Mouse (Mus musculus) frontal cortex, postnatal 14 days (tissue): ENCODE measurements around the gene Mrpl49.

ENCODE experiments used
- DNase-seq, 2 experiments: peaks; one replicate each; pipeline ENCODE4 v3.0.0; 2022; ENCODE audit warnings: low spot score in 2 of 2

Mrpl49 gene

DNA sequence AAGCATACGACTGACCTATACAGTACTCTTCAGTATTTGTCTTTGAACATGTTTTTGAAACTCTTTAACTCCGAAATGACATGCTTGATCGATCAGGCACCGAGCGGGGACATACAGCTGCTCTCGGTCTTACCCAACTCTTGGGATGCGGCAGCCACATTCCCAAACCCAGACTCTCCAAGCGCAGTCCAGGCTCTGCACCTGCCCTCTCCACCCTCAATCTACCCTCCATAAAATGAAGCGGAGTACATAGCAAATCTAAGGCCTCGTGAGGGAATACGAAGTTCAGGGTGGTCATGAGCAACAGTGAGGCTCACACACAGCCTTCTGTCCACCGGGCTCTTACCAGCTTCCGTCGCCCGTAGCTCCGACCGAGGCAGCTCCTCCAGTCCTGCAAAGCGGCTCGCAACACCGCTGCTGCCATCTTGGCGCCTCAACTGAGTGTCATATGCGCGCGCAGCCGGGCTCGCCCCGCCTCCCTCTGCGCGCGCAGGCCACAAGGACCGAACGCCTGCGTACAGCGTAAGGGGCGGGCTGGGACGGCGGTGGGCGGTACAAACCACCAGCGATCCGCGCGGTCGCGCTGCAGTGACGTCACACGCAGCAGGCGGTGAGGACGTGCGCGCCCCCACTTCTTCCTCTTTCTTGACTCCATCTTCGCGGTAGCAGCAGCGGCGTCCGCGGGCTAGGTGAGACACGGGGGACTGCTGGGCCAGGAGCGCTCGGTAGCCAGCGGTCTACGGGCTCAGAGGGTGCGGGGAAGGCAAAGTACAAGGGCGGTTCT is at the start of gene Mrpl49, which contains the start of gene Fau:
TSS of gene Mrpl49 (minus strand) at position 473 of the 784 bp plus-strand sequence.
TSS of gene Fau (plus strand) at position 532 of the 784 bp plus-strand sequence.
- peak; percentile 98 to 99 for DNase-seq

DNA sequence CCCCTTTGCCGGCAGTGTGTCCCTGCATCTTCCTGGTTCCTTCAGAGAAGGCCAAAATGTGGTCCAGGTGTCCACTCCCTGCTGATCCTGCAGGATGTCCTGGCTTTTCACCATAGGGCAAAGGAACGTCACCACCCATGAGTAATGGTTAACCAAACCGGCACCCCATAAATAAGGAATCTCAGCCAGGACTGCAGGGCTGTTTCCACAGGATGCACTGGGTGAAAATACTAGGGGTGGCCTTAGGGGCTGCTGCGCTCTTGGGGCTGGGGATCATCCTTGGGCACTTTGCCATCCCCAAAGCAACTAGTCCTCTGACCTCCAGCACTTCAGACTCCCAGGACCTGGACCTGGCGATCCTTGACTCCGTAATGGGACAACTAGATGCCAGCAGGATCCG is 48.0 kb upstream of the Mrpl49 start, which contains the start of gene Naaladl1:
TSS of gene Naaladl1 (plus strand) at position 197 of the 400 bp plus-strand sequence.
- no peak for DNase-seq

DNA sequence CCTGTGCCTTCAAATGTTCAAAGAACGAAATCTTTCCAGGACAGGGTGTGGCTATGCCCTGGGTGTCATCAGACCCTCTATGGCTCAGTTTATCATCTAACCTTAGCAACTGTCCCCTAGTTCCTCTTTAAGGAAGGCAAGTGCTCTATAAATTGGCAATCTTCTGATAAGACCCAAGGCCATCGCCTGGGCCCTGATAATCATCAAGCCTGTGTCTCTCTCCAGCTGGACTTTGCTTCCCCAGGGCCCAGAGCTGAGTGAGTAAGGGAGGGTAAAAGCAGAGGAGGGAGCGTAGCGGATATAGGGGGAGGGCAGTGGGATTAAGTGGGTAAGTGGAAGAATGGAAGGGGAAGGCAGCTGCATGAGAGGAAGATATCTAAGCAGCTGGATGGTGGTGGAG is 46.9 kb upstream of the Mrpl49 start:
- no peak for DNase-seq

DNA sequence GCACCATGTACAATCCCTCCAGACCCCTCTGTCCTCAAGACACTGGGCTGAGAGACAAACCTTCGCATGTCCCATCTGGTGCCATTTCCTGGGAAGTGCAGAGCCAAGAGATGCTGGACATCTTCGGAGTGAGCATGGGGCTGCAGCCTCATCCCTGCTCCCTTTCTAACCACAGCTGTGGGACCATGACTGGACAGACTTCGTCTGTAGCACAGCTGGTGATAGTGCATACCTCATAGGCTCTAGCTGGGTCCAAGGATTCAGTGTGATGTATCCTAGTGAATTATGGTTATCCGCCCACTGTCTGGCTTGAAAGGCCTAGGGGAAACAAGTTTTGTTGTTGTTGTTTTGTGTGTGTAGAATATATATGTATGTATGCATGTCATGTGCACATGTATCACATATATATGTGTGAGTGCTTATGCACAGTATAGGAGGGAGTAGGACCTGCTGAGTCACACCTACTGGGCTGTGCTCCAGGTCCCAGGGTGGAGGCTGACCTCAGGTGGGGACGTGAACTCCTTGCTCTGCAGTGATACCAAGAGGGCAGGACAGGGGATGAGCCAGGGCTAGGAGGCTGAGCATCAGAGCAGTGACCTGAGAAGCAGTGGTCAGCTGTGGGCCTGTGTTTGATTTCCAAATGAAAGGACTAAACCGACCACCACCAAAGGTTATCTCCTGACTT is 44.7 kb upstream of the Mrpl49 start:
- no peak for DNase-seq

DNA sequence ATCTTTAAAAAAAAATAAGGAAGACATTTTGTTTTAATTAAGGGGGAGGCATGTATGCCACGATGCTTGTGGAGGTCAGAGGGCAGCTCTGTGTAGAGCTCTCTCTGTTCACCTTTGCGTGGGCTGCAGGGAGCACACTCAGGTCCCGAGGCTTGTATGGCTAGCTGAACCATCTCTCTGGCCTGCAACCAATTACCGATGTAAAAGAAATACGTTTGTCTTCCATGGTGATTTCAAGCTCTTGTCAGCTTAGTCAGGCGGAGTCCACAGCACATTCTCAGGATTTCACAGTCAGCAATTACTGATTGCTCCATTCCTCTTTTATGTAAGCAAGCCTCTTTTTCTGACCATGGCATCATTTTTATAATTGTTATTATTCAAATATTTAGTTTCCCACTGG is 43.6 kb upstream of the Mrpl49 start:
- DNase-seq, result no peak

DNA sequence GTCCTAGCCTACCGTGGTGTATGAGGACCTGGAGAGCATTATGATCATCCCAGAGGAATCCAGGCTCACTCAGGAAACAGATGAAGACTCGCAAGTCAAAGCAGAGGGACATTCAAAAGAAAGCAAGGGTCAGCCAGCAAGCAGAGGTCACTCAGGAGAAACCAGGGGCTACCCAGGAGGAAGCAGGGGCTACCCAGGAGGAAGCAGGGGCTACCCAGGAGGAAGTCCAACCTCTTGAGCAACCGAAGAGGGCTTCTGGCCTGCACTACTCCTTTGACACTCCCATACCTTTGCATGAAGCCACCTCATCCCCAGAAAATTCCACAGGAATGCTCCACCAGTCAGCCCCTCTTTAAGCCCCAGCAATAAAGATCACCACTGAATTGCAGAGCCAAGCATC is 40.3 kb upstream of the Mrpl49 start:
- DNase-seq, result no peak

DNA sequence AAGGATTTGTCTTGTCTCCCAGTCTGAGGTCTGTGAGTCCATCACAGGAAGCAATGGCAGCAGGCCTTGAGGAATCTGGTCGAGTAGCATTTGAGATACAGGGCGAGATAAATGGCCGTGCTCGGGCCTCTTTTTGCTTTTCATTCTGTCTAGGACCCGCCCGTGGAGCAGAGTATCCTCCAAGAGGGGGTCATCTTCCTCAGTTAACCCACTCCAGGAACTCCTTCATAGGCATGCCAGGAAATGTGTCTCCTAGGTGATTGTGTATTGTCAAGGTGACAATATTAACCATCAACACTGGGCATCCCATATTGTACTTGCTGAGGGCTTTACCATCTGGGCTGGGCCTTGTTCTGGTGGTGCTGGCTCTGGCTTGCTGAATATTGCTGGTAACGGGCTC is 36.5 kb upstream of the Mrpl49 start, which contains the start of gene AC131692.1:
TSS of gene AC131692.1 (plus strand) at position 301 of the 400 bp plus-strand sequence.
- no peak for DNase-seq

DNA sequence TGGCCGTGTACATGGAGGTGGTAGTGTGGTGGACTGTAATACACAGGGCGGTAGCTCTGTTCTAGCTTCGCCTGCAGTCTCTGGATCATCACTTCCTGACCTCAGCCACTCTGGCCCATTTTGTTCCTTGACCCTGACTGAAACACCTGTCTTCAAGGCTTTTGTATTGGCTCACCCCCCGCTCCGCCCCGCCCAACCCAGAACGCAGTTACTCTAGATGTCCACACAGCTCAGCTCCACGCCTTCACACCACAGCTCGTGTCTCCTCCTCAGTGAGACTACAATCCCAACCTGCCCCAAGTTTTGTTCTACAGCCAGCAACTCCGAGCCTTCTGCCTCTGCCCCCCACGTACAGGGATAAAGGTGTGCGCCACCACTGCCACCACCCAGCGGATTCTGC is 31.3 kb upstream of the Mrpl49 start:
- DNase-seq, result no peak

DNA sequence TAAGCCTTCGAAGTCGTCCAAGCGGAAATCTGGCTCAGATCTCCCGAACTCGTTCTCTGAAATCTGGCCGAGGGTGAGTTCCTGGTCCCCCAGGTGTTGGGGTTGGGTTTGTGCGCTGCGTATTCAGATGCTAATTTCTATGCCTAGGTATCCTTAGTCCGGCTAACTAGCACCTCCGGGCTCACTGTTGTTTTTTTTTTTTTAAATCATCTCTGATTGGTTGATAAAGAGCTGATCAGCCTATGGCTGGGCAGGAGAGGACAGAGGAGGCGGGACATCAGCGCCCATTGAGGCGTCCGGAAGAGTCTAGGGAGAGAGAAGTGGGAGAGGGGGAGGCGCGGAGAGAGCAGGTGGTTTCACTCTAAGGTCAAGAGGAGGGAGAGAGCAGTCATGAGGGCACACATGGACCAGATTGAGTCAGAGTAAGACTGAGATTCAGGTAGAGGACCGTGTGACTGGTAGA is 27.9 kb upstream of the Mrpl49 start:
- no peak for DNase-seq

DNA sequence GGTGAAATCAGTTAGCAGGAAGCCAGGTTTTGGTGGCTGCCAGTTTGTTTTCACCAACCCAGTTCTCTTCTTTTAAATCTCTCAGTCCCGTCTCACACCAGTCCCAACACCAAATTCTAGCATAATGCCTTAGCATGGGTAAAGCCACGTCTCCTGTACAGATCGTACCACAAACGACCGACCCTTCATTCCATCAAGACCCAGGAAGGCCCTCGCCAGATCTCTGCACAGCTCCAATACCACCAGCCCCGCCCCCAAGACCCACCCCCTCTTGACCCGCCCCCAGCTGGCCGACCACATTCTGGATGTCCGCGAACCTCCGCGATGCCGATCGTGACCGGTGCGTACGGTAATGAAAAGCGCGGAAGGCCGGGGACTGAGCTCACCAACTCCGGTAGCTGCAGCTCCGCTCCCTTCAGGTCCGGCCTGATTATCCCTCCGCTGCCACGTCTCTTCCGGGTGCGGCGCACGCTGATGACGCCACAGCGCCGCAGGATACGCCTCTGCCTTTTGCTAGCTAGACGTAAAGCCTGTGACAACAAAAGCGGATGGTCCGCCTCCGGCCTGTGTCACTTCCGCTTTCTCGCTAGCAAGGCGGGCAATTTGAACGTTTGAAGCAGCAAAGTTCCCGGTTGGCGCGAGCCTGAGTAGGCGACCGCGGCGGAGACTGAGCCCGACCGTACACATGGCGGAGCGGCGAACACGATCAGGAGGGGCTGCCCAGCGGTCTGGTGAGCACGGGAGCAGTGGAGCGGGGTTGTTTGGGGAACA is 27.1 kb upstream of the Mrpl49 start, which contains the start of the genes Zfpl1 and Cdca5:
TSS of gene Zfpl1 (minus strand) at position 479 of the 771 bp plus-strand sequence.
TSS of gene Cdca5 (plus strand) at position 506 of the 771 bp plus-strand sequence.
- peak; percentile 94 to 96 for DNase-seq

DNA sequence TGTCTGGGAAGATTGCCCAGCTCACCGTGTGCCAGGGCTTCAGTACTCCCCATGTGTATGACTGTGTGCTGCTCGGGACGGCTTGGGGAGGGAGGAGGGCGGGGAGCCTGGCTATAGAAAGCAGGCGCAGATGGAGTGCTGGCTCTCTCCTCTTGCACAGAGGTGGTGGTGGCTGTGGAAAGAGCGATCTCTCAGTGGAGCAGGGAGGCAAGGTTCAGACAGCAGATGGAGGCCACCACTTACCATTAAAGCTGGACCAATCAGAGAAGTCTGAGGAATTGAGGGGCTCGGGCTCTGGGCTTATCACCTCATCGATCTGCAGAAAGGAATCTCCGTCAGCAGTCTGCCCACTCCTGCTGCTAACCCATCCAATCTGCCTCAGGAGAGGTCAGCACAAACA is 24.6 kb upstream of the Mrpl49 start, which contains the start of gene Gm28374:
TSS of gene Gm28374 (minus strand) at position 101 of the 400 bp plus-strand sequence.
- no peak for DNase-seq

DNA sequence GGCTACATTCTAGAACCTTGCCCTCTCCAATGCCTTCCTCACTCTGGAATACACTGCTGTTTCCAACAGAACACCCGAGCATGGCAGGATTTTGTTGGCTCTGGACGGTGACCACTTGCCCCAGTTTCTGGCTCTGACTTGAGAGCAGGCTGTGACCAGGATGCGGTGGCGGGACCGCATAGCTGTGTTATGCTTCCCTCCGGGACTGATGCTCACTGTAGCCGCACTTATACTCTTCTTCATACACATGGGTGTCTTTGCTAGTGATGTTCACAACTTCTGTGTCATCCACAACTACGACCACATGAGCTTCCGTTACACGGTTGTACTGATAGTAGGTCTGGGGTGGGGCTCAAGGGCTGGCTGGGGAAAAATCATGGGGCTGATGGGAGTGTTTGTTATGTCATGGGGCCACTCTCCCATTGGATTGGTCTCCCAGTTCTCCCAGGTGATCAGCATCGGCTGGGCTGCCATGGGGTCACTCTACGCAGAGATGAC is 22.4 kb upstream of the Mrpl49 start, which contains the start of gene Tmem262:
TSS of gene Tmem262 (plus strand) at position 51 of the 498 bp plus-strand sequence.
- DNase-seq, result no peak

DNA sequence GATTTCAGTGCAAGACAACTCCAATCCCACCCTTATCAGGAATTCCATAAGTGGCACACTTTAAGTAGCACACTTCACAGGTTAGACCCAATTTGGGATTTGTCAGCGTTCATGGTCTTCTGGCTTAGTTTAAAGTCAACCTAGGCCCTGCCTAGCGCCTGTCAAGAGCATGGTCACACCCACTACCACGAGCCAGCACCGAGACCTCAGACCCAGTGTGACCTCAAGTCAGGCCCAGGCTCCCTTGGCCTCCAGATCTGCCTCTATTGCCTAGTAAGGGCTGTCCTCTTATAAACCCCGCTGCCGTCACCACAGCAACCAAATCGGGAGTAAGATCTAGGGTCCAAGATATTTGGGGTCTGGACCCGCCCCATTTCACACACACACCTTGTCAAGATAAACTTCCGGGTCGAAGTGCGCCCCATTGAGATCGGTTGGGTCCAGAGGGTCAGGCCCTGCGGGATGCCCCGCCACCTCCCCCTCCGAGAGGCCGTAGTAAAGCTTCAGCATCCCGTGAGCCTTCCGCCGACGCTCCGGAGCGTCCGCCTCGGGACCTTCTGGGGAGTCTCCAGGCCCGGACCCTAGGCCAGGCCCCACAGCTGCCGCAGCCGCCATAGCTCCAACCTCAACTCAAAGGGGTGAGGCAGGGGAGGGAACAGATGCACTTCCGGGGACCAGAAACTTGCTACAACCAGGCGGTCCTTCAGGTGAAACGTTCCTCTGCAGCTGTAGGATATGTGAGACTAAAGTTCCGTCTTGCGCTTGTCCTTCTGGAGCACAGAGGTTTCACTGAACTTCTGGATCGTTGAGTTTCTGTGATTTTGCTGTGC is 19.2 kb upstream of the Mrpl49 start, which contains the start of gene Vps51:
TSS of gene Vps51 (minus strand) at position 668 of the 830 bp plus-strand sequence.
- peak; percentile 71 to 73 for DNase-seq

DNA sequence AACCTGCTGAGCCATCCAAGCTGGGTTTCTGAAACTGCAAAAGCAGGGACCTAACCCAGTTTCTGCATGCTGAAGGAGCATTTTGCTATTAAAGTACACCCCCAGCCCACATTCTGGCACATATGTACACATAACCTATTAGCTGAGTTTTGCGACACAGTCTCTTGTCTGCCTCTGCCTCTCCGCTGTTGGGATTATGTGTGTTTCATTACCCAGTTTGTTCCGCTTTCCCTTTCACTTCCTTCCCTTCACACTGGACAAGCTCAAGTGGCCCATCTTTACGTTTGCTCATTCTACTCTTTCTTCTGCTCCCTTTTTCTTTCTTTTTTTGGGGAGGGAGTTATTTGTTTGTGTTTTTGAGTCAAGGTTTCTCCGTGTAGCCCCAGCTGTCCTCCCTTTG is 16.3 kb upstream of the Mrpl49 start:
- no peak for DNase-seq

DNA sequence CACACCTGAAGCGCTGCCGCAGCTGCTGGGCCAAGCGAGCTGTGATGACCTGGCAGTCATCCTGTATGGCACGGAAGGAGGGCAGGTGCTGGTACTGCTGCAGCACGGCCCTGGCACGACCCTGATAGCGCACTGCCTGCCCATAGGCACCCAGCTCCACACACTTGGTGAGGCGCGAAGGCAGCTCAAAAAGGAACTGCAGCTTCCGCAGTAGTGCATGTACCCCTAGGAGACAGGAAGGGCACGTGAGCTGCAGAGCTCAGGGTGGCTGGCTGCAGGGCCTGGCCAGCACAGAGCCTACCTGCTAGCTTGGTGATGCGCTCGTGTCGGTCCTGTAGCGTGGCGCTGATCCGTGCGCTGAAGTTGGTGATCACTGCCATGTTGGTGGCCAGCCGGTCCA is 13.7 kb upstream of the Mrpl49 start:
- no peak for DNase-seq

DNA sequence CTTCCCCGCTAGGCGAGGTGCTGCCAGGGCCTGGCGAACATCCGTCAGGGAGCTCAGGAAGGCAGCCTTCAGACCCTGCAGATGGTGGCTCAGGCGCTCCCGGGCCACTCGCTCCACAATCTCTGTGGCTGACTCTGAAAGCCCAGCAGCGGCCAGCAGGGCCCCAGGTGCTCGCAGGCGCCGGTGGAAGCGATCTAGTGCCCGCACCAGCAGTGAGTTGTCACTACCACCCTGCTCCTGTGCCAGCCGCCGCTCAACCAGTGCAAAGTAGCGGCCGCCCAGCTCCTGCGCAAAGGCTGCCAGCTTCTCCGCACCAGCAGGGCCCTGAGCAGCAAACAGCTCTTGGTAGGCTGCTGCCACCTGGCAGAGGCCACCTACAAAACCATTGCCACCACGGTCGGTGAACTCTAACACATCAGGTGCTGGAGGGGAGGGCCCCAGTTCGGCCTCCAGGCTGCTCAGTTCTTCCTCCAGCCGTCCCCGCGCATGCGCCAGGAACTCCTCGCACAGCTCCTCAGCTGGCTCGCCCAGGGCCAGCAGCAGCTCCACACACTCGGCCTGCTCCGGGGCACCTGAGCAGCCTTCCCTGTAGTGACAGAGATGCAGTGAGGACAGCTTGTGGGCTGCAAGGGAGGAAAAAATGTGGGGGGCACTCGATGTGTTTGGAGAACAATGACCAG is 13.1 kb upstream of the Mrpl49 start:
- no peak for DNase-seq

DNA sequence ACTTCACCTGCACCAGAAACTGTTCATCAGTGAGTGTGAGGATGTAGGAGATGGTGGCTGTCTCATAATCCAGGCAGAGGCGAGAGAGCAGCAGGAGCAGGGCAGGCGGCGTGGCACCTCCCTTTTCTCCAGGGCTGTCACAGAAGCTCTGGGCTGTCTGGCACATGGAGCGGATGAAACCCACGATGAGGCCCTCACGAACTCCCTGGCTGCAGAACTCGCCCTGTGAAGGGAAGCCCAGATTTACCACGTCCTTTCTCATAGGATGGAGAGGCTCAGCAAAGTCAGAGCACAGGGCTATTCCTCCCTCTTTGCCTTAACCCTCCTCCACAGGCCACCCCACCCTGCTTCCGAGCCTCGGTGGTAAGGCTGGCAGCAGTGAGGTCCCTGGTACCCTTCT is 12.3 kb upstream of the Mrpl49 start:
- DNase-seq, result no peak

DNA sequence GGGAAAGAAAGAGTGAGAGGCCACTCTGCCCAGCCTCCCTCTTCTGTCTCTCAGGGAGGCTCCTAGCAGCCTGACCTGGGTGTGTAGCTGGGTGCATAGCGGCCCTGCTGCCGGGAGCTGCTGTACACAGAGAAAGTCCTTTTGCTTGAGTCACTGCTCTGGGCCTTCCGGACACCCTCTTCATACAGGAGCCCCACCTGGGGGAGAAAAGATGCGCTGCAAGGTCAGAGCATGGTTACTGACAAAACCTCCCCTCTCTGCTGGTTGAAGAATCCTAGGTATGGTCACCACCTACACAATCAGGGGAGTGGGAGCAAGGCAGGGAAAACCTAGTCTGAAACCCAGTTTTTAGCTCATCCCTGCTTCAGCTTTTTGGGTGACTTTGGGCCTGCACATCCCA is 11.4 kb upstream of the Mrpl49 start:
- DNase-seq, result no peak

DNA sequence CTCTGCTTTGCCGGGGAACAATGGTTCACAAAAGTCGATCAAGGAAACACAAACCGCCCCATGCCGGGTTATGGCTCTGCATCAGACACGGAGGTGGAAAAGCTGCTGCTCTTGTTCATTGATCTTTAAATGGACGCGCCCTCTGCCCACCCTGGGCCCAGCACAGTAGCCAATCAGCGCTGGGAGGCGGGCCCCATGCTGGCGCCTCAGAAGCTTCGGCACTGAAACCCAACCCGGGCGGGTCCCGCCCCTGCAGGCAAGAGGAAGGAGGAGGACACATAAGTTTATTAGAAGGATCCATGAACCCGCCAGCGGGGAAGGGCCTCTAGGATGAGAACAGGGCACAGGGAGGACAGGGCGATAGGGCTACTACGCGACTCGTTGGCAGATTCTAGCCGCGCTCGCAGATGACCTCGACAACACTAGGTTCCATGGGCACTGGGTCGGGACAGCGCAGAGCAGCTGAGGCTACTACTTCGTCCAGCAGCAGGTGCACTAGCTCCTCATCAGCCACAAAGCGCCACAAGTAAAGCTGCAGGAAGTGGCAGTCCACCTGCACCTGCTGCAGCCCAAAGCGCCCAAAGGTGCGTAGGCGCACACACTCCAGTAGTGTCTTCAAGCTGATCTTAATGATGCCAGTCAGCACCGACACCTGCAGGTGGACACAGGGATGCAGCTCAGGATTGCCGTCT is 10.3 kb upstream of the Mrpl49 start, which contains the start of gene Tm7sf2:
TSS of gene Tm7sf2 (minus strand) at position 650 of the 692 bp plus-strand sequence.
- peak; percentile 81 to 85 for DNase-seq
